Mouse (Mus musculus) heart, adult 2 months (tissue): ENCODE data around the gene 1700061G19Rik.

Source experiments
- CTCF ChIP-seq: fragments of 200-600 bp; IDR thresholded peaks from 2 replicates; pipeline ENCODE4 v1.8.1; 2022; ENCODE audit warnings: antibody characterized with exemption, mild to moderate bottlenecking, moderate library complexity
- EP300 ChIP-seq: fragments of 200-500 bp; IDR thresholded peaks from 2 replicates; pipeline ENCODE4 v1.6.1; 2011; ENCODE audit warnings: low read depth, low read length, control low read depth; ENCODE audit not compliant: insufficient read depth
- POLR2A ChIP-seq: fragments of 200-500 bp; IDR thresholded peaks from 2 replicates; pipeline ENCODE4 v1.6.1; 2011; ENCODE audit warnings: mild to moderate bottlenecking, low read depth, low read length, control low read depth; ENCODE audit not compliant: insufficient read depth

- TF ChIP-seq CTCF (no peak), EP300 (no peak), POLR2A (no peak)
These were observed 31.6 kb upstream of the 1700061G19Rik start for GRCm38 (mm10) chr17:56843678-56844077.
